Mouse (Mus musculus) intestine, embryonic 15.5 days (tissue): Measurements from ENCODE around the gene Gm38392. TPM values are rescaled to one million over a fixed set of nuclear protein-coding genes. Genes with fewer than 3 reads are reported as not detected.

Source experiments
- ATAC-seq: fragments of 200-750 bp; cut with Nextera tagmentation; 2 replicates; pipeline ENCODE4 v1.8.0; 2017; ENCODE audit warnings: moderate TSS enrichment, moderate library complexity
- H3K27ac ChIP-seq: fragments of 300-500 bp; sonication (generic); 2 replicates; pipeline ENCODE4 v1.5.1; 2015; ENCODE audit warnings: mild to moderate bottlenecking, inconsistent platforms
- H3K27me3 ChIP-seq: fragments of 300-500 bp; sonication (generic); replicated peaks from 2 replicates; pipeline ENCODE4 v1.6.1; 2015; ENCODE audit warnings: inconsistent platforms
- H3K36me3 ChIP-seq: fragments of 300-500 bp; sonication (generic); 2 replicates; pipeline ENCODE4 v1.6.1; 2015; ENCODE audit warnings: inconsistent platforms
- H3K4me1 ChIP-seq: fragments of 300-500 bp; sonication (generic); replicated peaks from 2 replicates; pipeline ENCODE4 v1.6.1; 2015; ENCODE audit warnings: inconsistent platforms
- H3K4me2 ChIP-seq: fragments of 300-500 bp; sonication (generic); replicated peaks from 2 replicates; pipeline ENCODE4 v1.6.1; 2015; ENCODE audit warnings: mild to moderate bottlenecking, inconsistent platforms
- H3K4me3 ChIP-seq: fragments of 300-500 bp; sonication (generic); replicated peaks from 2 replicates; pipeline ENCODE4 v1.5.1; 2015; ENCODE audit warnings: inconsistent platforms
- H3K9ac ChIP-seq: fragments of 300-500 bp; sonication (generic); 2 replicates; pipeline ENCODE4 v1.6.1; 2015; ENCODE audit warnings: inconsistent platforms
- H3K9me3 ChIP-seq: fragments of 300-500 bp; sonication (generic); 2 replicates; pipeline ENCODE4 v1.6.1; 2016; ENCODE audit warnings: inconsistent platforms
- WGBS: fragments of 180-500 bp; shearing (Covaris S2); methylation state at CpG from one replicate; pipeline ENCODE4 v1.1.7; 2015; 5-methylcytosine and 5-hydroxymethylcytosine counted together
- polyA plus RNA-seq: library from polyadenylated mRNA; unstranded; fragments of >200 nt; fragmentation: Nextera tagmentation; extraction: Ambion mirVana; gene quantifications from 2 replicates; pipeline ENCODE4 v1.2.1, GENCODE M21; 2015

Gm38392 gene
- polyA plus RNA-seq, 1 experiment from 2014 or later, result 0.15 TPM

DNA sequence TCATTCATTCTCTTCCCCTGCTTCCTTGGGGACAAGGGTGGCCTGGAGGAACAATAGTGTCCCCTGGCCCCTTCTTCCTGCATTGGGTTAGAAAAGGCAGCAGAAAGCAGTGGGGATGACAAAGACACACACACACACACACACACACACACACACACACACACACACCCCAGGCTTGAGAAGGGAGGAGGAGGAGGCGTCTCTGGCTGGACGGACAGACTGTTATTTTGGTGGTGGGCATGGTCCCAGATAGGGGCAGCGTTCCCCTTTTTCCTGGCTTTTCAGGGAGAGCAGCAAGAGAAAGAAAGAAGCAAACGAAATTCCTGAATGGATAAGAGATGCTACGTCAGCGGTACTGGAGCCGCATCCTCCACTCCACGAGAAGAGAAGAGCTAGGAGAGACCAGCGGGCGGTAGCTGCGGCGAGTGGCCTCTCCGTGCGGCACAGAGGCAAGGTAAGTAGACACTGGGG, 80.1 kb downstream of the Gm38392 start:
- H3K36me3 ChIP-seq, result no peaks in the 10 kb centered on the region
- no peaks in the 10 kb centered on the region for H3K4me1 ChIP-seq
- no peak overlapping the region for H3K4me2 ChIP-seq
- H3K4me3 ChIP-seq, result no peak overlapping the region
- H3K27me3 ChIP-seq, result peaks cover 98% of the 10 kb centered on the region
- no peaks in the 10 kb centered on the region for H3K9me3 ChIP-seq
- WGBS, result 2% methylated on average over 14 of the region's 14 CpGs
- ATAC-seq, result no peak
- no peak overlapping the region for H3K27ac ChIP-seq
- H3K9ac ChIP-seq, result no peak overlapping the region

DNA sequence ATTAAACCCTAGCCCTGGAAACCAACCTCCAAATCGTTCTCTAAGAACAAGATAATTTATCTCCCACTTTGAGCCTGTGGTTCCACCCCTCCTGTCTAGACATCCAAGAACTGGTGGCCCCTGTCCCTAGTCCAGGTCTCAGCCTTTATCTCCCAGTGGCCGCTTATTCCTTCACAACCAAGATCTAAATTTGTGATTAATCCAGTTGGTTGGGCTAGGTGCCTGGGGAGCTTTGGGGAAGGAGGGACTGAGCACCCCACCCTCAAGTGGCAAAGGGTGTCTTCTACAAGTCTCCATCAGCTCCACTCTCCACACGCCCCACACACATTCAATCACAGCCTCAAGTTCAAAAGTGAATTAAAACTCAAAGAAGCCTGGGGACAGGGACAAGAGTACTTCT, 80.5 kb downstream of the Gm38392 start:
- ATAC-seq, result no peak
- 7% methylated on average over 3 of the region's 3 CpGs for WGBS
- no peak overlapping the region for H3K27ac ChIP-seq
- no peak overlapping the region for H3K9ac ChIP-seq
- no peak overlapping the region for H3K4me3 ChIP-seq
- H3K4me1 ChIP-seq, result no peaks in the 10 kb centered on the region
- no peak overlapping the region for H3K4me2 ChIP-seq
- H3K27me3 ChIP-seq, result peaks cover 98% of the 10 kb centered on the region
- no peaks in the 10 kb centered on the region for H3K36me3 ChIP-seq
- no peaks in the 10 kb centered on the region for H3K9me3 ChIP-seq

DNA sequence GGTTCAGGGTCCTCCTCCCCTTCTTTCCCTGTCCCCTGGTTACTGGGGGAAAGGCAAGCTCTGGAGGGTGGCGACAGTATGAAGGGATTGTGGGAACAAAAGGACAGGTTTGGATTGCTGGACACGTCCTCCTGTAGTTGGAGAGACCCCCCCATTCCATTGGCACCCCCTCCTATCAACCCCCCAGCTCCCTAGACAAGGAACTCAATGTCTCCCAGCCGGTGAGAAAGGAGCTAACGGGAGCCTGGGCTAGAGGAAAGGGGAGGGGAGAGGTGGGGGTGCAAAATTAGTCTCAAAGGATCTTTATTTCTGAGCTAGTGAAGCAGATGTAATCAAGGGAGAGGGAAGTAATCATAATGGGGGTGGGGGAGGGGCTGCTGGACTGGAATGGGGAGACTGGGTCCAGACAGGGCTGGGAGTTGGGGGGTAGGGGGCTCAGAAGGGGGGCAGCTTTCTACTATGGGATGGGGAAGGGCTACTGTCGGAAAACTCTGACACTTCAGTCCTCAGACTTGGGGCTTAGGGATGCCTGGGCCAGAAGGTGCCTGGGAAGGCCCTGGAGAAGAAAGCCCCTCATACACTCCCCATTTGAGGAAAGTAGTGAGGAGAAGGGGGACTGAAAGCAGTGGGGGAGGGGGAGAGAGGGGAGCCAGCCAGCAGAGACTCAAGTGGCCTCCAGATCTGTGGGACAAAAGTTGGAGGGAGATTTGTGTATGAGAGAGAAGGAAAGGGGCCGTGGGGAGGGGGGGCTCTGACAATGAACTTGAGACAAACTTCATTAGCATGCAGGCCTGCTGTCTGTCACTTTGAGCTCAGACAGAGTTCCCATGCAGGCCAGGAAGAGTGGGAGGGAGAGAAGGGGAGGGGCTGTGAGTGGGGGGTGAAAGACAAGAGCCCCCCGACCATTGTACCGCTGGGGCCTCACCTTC, 81.2 kb downstream of the Gm38392 start:
- Histone ChIP-seq H3K27ac (no peak overlapping the region), H3K9me3 (no peaks in the 10 kb centered on the region), H3K4me1 (peaks cover 3% of the 10 kb centered on the region), H3K4me3 (no peak overlapping the region), H3K36me3 (no peaks in the 10 kb centered on the region), H3K4me2 (no peak overlapping the region), H3K27me3 (peaks cover 98% of the 10 kb centered on the region), H3K9ac (no peak overlapping the region)
- ATAC-seq, result no peak
- 2% methylated on average over 8 of the region's 8 CpGs for WGBS

DNA sequence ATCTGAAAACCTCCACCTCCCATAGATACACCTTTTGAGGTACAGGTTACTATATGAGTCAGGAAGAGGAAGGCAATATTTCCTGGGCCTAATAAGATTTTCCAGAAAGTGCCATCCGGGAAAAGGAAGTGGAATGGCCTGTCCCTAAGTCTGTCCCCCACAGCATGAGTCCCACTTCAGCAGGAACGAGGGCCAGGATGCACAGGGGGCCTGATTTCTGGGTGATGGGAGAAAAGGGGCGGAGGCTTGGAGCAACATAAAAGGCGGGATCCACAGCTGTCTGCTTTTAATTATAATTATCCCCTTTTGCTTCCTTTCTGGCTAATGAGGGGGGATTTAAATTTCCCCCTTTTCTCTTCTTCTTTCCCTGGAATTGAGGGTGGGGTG, 81.8 kb downstream of the Gm38392 start:
- Histone ChIP-seq H3K27me3 (peaks cover 98% of the 10 kb centered on the region), H3K9me3 (no peaks in the 10 kb centered on the region), H3K36me3 (no peaks in the 10 kb centered on the region), H3K4me2 (no peak overlapping the region), H3K4me3 (no peak overlapping the region), H3K4me1 (peaks cover 10% of the 10 kb centered on the region), H3K27ac (no peak overlapping the region), H3K9ac (no peak overlapping the region)
- ATAC-seq, result no peak
- WGBS, result 13% methylated on average over 4 of the region's 4 CpGs

DNA sequence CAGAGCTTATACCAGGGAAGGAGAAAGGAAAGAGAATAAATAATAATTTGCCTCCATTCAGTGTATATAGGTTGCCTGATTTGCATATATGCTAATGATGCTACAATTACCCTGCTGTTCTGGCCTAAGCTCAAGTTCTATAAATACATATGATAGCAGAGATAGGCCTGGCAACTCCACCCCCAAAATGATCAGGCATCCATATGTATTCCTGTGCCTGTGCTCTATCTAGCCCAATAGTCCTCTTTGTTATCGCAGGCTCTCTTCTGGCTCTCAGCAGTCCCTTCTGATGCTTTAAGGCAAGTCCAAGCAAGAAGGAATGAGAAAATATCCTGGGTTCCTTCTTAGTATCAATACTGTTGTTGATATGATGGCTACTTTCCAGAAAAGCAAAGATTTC, 82.3 kb downstream of the Gm38392 start:
- no peak overlapping the region for H3K4me2 ChIP-seq
- no peak overlapping the region for H3K27ac ChIP-seq
- H3K4me1 ChIP-seq, result peaks cover 11% of the 10 kb centered on the region
- H3K9me3 ChIP-seq, result no peaks in the 10 kb centered on the region
- WGBS, result 38% methylated on average over 1 of the region's 1 CpGs
- no peaks in the 10 kb centered on the region for H3K36me3 ChIP-seq
- no peak overlapping the region for H3K4me3 ChIP-seq
- peaks cover 97% of the 10 kb centered on the region for H3K27me3 ChIP-seq
- no peak for ATAC-seq
- no peak overlapping the region for H3K9ac ChIP-seq

DNA sequence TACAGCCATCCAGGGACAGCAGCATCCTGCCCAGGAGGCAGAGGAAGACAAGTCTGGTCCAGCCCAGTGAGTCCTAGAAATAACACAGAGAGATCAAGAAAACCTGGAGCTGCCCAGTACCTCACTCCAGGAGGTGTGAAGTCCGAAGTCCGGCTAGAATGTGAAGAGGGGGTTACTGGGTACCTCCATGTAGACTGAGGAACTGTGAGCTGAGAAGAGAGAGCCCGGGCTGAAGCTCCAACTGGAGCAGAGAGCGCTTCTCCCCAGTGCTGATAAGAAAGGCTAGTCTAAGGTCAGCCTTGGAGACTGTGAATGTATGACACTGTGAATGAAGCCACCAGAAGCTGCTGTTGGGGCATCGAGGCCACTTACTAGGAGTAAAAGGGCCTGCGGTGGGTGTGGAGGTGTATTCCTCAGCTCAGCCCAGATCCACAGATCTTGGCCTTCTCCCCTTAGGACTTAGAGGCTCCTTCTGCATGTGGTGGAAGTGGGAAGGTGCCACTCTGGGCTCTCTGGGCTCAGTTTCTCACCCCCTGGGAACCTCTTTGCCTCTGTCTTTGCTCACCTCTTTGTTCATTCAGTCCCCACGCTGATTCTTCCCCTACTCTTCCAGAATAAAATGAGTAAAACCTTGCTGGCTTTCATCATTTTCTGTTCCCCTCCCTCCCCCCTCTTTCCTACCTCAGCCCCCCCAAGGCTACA, 82.9 kb downstream of the Gm38392 start:
- H3K27me3 ChIP-seq, result peaks cover 97% of the 10 kb centered on the region
- no peak overlapping the region for H3K4me3 ChIP-seq
- H3K4me1 ChIP-seq, result peaks cover 11% of the 10 kb centered on the region
- WGBS, result 5% methylated on average over 7 of the region's 7 CpGs
- no peak for ATAC-seq
- no peak overlapping the region for H3K4me2 ChIP-seq
- H3K9me3 ChIP-seq, result no peaks in the 10 kb centered on the region
- H3K27ac ChIP-seq, result no peak overlapping the region
- H3K36me3 ChIP-seq, result no peaks in the 10 kb centered on the region
- H3K9ac ChIP-seq, result no peak overlapping the region

DNA sequence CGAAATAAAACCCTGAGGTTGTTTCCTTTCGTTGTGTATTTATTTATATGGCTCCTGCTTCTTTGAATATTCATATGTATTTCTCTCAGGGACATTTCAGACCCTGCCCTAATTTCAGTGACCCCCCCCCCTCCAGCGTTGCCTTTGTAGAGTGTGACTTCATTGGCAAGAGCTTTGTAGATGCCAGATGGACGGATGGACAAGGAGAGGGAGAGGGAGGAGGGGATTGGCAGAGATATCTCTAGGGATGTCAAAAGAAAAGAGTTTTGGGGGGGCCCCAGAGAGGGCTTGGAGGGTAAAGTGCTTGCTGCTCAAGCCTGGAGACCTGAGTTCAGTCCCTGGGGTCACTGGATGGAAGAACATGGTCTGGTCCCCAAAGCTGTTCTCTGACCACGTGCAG, 83.6 kb downstream of the Gm38392 start:
- H3K4me2 ChIP-seq, result no peak overlapping the region
- no peak for ATAC-seq
- H3K27me3 ChIP-seq, result peaks cover 97% of the 10 kb centered on the region
- no peak overlapping the region for H3K4me3 ChIP-seq
- peaks cover 11% of the 10 kb centered on the region for H3K4me1 ChIP-seq
- WGBS, result 16% methylated on average over 5 of the region's 5 CpGs
- no peaks in the 10 kb centered on the region for H3K36me3 ChIP-seq
- H3K27ac ChIP-seq, result no peak overlapping the region
- no peak overlapping the region for H3K9ac ChIP-seq
- no peaks in the 10 kb centered on the region for H3K9me3 ChIP-seq

DNA sequence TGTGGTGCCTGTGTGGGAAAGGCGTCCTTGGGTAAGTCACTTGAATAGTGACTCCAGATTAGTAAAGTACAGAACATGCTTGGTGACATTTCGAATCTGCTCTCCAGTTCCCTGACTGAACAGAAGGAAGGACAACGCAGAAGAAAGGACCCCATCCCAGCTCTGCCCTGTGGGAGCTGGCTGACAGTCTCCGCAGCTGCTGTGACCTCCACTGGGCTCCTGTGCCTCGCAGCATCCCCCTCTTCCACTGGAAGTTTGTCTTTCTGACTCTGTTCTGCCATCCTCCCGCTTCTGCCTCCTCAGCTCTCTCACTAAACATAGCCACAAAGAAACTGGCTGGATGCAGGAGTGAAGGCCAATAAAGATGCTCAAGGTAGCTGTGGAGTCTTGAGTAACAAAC, 84.0 kb downstream of the Gm38392 start:
- Histone ChIP-seq H3K4me3 (no peak overlapping the region), H3K27ac (no peak overlapping the region), H3K4me2 (no peak overlapping the region), H3K27me3 (peaks cover 97% of the 10 kb centered on the region), H3K9ac (no peak overlapping the region), H3K9me3 (no peaks in the 10 kb centered on the region), H3K4me1 (peaks cover 11% of the 10 kb centered on the region), H3K36me3 (no peaks in the 10 kb centered on the region)
- 8% methylated on average over 6 of the region's 6 CpGs for WGBS
- ATAC-seq, result no peak

DNA sequence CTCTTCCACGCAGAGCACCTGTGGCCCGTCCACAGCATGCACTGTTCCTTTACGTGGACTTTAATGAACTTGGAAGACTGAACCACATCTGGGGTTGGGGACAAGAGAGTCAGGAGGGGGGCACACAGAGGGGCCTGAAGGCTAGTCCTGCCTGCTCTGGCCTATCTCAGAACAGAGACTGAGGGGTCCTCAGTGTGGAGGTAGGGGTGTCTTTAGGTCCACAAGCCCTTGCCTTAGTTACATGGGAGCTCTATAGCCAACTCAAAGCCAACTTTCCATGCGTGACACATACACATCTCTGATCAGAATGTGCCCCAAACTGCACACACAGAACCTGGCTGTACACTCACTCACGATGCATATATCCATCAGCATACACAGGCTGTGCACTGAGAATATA, 85.4 kb downstream of the Gm38392 start:
- Histone ChIP-seq H3K4me3 (no peak overlapping the region), H3K4me1 (peaks cover 11% of the 10 kb centered on the region), H3K4me2 (no peak overlapping the region), H3K9ac (no peak overlapping the region), H3K27ac (no peak overlapping the region), H3K36me3 (no peaks in the 10 kb centered on the region), H3K9me3 (no peaks in the 10 kb centered on the region), H3K27me3 (peaks cover 97% of the 10 kb centered on the region)
- WGBS, result 14% methylated on average over 5 of the region's 5 CpGs
- ATAC-seq, result no peak

DNA sequence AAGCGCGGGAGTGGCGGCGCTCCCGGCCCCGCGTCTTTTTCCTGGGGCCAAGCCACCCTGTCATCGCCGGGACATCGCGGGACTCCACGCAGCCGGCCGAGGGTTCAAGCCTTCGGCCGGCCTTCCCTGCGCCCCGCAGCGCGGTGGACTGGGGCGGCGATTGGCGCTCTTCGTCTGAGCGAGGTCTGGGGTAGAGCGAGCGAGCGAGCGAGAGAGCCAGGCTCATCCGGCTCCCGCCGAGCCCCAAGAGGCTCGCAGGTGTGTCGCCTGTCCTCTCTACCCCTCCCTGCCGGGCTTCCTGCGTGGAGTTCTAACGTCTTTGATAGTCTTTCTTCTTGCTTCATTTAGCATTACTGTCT, 86.1 kb downstream of the Gm38392 start:
- no peak for ATAC-seq
- Histone ChIP-seq H3K4me2 (peak overlapping the region; percentile 61), H3K9ac (0 out of 2 replicates have a peak overlapping the region, but pooled peaks have one; percentile 18), H3K36me3 (no peaks in the 10 kb centered on the region), H3K9me3 (no peaks in the 10 kb centered on the region), H3K27me3 (peaks cover 93% of the 10 kb centered on the region), H3K4me3 (peak overlapping the region; percentile 33), H3K27ac (no peak overlapping the region), H3K4me1 (peaks cover 11% of the 10 kb centered on the region)
- WGBS, result under 1% methylated on average over 37 of the region's 37 CpGs

DNA sequence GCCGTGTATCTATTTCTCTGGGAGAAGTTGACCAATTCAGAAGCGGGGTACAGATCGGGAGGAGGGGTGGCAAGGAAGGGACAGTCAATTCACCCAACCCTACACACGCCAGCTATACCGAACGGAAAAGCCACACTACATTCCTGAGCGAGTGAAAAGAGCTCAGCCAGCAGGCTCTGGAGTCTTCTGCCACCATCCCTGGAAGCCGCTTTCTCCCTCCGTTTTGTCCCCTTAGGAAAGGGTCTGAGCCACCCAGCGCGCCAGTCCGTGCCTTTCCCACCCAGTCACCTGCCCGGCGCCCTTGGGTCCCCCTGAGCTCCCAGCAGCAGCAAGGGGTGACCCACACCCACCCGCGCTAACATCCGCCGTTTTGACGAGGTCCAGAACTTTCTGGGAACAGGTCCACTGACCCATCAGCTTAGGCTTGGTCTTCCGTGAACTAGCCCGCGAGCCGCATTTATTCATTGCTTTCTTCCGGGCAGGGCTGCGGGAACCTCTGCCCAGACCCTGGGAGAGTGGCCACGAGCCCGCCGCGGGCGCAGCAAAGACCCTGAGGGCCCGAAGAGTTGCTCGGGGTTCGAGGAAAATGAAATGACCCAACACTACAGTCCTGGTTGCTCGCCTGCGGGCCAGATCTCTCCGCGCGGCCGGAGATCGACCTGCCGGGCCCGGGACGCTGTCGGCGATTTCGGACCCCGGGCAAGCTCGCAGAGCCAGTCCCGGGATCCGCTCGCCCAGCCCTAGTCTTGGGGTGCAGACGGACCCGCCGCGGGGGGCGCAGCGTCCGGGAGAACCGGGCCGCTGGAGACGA, 86.6 kb downstream of the Gm38392 start:
- H3K4me1 ChIP-seq, result peaks cover 11% of the 10 kb centered on the region
- H3K27ac ChIP-seq, result no peak overlapping the region
- no peaks in the 10 kb centered on the region for H3K9me3 ChIP-seq
- 1% methylated on average over 61 of the region's 61 CpGs for WGBS
- no peak for ATAC-seq
- H3K4me3 ChIP-seq, result peak overlapping the region; percentile 33
- H3K36me3 ChIP-seq, result no peaks in the 10 kb centered on the region
- 0 out of 2 replicates have a peak overlapping the region, but pooled peaks have one; percentile 18 for H3K9ac ChIP-seq
- H3K4me2 ChIP-seq, result peak overlapping the region; percentile 61
- peaks cover 92% of the 10 kb centered on the region for H3K27me3 ChIP-seq

DNA sequence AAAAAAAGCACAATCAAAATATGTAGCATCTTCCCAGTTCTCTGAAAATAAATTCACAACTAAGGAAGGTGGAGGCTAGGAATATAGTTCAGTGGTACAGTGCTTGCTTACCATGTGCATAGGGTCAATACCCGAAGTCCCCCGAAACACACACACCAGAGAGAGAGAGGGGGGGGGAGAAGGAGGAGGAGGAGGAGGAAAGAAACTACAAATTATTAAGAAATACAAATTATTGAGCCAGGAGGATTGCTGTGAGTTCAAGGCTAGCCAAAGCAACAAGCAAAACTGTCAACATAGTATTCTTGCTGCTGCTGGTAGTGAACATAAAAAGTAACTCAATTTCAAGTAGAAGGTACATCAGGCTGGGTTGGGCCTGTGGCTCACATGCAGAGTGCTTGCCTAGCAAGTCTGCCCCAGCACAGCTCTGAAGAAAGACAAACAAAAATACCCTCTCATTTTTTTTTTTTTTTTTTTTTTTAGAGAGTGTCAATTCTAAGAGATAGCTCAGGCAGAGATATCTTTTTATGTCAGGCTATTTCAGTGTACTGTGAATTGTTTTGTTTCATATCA, 87.4 kb downstream of the Gm38392 start:
- ATAC-seq, result no peak
- Histone ChIP-seq H3K4me3 (no peak overlapping the region), H3K4me2 (no peak overlapping the region), H3K9me3 (no peaks in the 10 kb centered on the region), H3K4me1 (peaks cover 11% of the 10 kb centered on the region), H3K27me3 (peaks cover 88% of the 10 kb centered on the region), H3K36me3 (no peaks in the 10 kb centered on the region), H3K9ac (no peak overlapping the region), H3K27ac (no peak overlapping the region)
- WGBS, result 33% methylated on average over 2 of the region's 2 CpGs
